Mouse (Mus musculus): ENCODE data around the gene Ano2. TPM values are rescaled to one million over a fixed set of nuclear protein-coding genes. Genes with fewer than 3 reads are reported as not detected.

Ano2 gene
- total RNA-seq, 2 experiments from 2014 or later, result not detected

DNA sequence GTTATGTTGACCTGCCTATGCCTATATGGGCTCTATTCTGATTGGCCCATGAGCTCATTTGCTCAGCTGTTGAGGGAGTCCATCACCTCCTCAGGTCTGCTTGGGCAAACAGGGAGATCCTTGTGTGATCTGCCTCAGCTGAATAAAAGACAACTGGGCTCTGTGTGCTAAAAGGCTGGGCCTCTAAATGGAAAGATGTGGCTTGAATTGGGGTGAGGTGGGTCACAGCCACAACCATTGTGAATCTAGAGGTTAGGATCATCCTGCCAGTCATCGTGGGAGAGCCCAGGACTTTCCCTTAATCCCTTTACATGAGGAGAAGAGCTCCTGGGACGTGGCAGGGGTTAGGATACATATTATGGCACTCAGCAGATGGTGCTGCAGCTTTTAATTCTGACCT is 188.5 kb downstream of the Ano2 start:
- no peak for DNase-seq
- intact Hi-C loops (cut with DNase I), result no loop called here

DNA sequence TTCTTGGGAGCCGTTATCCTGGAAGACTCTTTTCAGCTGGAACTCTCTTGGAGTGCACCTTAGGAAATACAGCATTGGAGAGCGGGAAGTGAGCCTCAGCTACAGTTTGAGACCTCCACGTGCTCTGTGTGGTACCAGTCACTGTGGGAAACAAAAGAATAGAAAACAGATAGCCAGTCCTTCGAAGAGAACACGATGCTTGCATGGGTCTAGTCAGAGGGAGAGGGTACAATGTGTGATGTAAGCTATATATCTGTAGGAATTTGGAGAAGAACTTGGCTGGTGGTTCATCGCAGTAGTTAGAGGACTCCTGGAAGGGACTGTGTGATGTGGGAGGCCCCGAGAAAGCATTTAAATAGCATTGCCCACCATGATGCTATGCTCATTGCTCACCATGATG is 189.1 kb downstream of the Ano2 start:
- intact Hi-C loops (cut with DNase I), result no loop called here
- no peak for DNase-seq

DNA sequence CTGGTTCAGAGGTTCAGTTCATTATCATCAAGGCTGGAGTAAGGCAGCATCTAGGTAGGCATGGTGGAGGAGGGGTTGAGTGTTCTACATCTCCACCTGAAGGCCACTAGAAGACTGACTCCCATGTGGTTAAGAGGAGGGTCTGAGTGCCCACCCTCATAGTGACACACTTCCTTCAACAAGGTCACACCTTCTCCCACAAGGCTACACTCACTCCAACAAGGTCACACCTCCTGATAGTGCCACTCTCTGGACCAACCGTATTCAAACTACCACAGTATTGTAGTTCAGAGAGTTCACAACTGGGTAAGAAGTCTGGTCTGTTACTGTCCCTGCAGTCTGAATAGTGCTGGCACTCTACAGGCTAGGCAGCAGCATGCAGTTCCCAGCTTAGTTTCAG is 198.4 kb downstream of the Ano2 start:
- no peak for DNase-seq
- intact Hi-C loops (cut with DNase I), result no loop called here

GRCm38 (mm10) chr6:125894340-125894739 is 204.1 kb downstream of the Ano2 start:
- intact Hi-C loops (cut with DNase I), result no loop called here
- no peak for DNase-seq

- no peak for DNase-seq
- intact Hi-C loops (cut with DNase I), result no loop called here
These were observed 224.2 kb downstream of the Ano2 start for GRCm38 (mm10) chr6:125914446-125914845.

DNA sequence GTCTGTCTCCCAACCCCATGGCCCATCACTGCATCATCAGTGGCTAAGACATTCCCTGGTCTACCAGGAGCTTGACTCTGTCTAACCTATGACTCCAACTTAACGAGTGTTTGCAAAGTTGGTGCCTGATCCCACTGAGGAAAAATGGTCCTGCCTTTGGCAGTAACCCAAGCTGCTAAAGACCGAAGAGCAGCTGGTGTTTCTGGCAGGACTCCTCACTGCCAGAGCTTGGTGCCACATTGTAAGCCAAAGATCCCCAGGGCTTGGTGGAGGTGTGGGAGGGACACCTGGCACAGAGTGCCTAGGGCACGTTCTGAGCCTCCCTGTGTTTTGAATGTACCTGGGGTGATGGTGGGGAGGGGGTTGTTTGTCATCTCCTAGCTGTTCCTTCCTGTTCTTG is 232.5 kb downstream of the Ano2 start:
- intact Hi-C loops (cut with DNase I), result no loop called here
- no peak for DNase-seq

DNA sequence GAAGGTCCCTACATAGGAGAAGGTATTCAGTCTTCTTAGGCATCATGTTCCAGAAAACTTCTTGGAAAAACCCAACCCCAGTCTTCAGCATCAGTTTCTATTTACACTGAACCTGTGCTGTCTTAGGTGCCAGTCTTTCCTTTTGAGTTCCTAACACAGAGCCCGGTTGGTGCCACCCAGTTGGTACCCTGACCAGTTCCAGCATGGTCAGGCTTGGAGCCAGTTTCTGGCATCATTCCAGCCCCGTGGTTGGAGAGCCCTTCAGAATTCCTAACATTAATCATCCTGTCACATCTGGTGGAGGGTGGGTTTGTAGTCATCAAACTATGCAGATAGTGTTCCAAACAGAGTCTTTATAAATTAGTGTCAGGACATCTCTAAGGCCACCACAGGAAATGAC is 234.8 kb downstream of the Ano2 start:
- no peak for DNase-seq
- intact Hi-C loops (cut with DNase I), result no loop called here

- intact Hi-C loops (cut with DNase I), result no loop called here
- DNase-seq, result no peak
These were observed 235.6 kb downstream of the Ano2 start for GRCm38 (mm10) chr6:125925861-125926260.

DNA sequence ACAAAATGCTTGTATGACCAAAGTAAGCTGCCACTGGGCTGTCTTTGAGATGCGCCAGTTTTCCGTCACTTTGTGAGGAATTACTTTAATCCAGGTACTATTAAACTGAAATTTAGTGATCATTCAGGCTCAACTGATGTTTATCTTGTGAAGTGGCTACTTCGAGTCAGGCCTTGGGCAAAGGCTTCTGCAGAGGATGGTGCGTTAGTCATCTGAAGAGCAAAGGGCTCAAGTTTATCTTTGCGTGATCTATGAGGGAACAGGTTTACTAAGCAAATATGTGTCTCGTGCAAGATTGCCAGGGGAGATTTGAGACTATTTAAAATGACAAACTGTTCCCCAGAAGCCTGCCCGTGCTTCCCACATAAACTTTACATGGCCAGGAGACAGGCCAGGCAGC is 241.7 kb downstream of the Ano2 start:
- DNase-seq, result no peak
- intact Hi-C loops (cut with DNase I), result no loop called here

DNA sequence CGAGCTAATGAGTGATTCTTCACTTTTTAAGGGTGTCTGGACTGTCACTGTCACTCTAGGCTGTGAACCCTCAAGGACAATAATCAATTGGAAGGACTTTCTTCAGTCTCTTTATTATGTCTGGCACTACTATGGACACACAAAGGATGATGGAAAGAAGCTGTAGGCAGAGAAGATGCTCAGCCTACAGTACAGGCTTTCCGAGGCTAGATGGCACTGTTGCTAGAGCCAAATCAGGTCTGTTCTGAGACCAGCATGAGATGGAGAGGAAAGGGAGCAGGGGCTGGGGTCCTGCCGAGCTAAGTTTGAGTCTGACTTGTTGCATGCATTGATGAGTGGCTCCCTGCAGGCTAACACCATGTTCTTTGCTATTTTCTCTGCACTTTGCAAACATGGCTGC is 264.7 kb downstream of the Ano2 start:
- peak; percentile 34 to 46 for DNase-seq
- intact Hi-C loops (cut with DNase I), result loop anchor here (1.0 to 10.0 kb wide), 3 partner anchors 87 to 450 kb away; no protein-coding TSS in a partner anchor

GRCm38 (mm10) chr6:125973551-125973950 is 283.3 kb downstream of the Ano2 start:
- no peak for DNase-seq
- intact Hi-C loops (cut with DNase I), result no loop called here

DNA sequence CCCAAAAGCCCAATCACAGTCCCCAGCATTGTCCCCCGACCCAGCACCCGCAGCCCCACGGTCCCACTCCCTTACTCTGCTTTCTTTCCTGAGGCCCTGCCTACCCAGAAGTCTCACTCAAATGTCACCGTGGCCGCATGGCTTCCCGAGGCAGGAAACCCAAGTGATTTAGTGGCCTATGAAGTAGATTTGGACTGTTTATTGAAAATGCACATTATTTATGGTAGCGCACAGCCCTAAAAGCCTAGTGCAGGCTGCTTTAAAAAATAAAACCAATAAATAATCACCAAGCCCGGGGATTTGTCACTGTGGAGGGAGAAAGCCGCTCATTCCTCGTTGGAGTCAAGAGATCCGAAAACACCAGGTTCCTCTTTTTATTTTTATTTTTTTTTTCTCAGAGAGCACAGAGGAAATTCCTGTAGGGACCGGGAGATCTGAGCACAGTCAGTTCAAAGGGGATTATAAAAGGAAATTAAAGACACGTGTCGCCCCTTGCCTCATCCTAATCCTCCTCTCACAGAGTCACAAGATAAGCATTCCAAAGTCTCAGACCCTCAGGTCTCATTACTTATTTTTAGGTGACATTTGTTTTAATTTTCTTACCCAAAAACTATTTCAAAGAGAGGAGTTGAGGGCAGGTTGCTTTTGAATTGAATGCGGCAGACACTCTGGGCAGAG is 285.7 kb downstream of the Ano2 start:
- no peak for DNase-seq
- intact Hi-C loops (cut with DNase I), result no loop called here

DNA sequence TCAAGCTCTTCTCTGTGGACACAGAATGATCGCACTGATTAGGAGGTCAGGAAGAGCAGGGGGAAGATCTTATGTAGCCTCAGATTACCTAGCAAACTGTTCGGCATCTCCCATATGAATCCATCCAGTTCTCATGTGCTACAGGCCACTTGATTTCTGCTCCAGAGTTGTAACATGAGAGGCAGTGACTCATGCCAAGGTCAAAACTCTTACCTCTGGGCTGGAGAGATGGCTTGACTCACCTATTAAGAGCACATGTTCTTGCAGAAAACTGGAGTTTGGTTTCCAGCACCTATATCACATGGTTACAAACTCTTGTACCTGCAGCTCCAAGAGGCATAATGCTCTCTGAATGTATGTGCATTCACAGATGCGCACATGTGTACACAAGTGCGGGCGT is 289.4 kb downstream of the Ano2 start:
- intact Hi-C loops (cut with DNase I), result no loop called here
- no peak for DNase-seq

DNA sequence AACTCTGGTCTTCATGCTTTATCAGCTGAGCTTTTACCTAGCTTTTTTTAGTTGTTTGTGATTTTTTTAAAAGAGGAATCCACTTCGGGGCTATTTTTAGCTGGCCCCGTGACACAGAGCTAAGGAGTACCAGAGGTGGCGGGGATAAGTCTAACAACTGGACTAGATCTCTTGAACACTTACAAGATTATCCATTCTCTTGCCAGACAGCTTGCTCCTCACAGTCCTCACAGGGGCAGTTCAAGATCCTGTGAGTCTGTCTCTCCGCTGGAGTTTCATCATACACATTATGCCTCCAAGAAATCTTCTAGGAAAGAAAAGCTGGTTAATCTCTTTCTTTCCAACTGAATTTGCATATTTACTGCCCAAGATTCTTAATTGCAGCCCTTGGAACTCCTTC is 293.8 kb downstream of the Ano2 start:
- intact Hi-C loops (cut with DNase I), result no loop called here
- no peak for DNase-seq

GRCm38 (mm10) chr6:125992731-125993130 is 302.5 kb downstream of the Ano2 start:
- peak in 1 of 2 experiments; percentile 15 for DNase-seq
- intact Hi-C loops (cut with DNase I), result no loop called here

- intact Hi-C loops (cut with DNase I), result no loop called here
- no peak for DNase-seq
These were observed 311.6 kb downstream of the Ano2 start for GRCm38 (mm10) chr6:126001797-126002196.

GRCm38 (mm10) chr6:126003002-126003742 is 313.0 kb downstream of the Ano2 start:
- intact Hi-C loops (cut with DNase I), result no loop called here
- DNase-seq, result no peak

DNA sequence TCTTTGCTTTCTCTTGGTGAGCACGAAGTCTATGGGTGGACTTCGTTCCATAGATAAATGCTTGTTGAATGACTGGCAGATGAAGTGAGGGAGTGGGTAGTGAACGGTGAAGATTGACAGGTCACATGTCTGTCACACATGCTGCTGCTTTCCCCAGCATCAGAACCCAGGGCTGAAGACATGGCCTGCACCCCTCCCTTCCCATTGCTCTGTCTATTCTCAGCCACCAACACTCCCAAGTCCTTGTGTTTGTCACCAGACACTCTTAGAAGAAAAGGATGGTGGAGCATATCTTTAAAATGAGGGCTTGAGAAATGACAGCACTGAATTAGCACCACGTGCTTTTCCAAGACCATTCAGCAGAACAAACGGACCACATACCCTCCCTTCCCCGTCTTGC is 316.4 kb downstream of the Ano2 start:
- intact Hi-C loops (cut with DNase I), result no loop called here

GRCm38 (mm10) chr6:126009083-126009482 is 318.9 kb downstream of the Ano2 start:
- DNase-seq, result no peak
- intact Hi-C loops (cut with DNase I), result no loop called here

More for the DNA sequence above, 316.4 kb downstream of the Ano2 start:
- no peak for DNase-seq

GRCm38 (mm10) chr6:126016991-126017390 is 326.8 kb downstream of the Ano2 start:
- DNase-seq, result peak in 1 of 2 experiments; percentile 16
- intact Hi-C loops (cut with DNase I), result loop anchor here (5.0 kb wide), 1 partner anchor 150 kb away; the partner anchor contains the start of gene Ntf3

DNA sequence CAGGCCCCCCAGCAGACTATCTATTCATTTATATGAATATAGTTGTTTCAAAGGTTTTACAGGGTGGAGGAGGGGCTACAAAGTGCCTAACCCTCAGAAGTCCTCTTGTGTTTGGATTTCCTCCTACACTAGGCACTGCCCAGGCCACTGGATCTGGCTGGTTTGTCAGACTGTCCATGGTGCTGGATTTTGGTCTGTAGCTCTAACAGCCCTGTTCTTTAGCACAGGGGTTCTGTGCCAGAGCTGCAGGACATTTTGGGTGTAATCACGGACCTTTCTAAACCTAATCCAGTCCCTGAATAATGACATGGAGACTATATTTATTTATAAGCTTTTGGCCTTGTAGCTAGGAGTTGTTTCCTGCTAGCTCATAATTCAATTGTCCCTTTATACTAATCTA is 328.2 kb downstream of the Ano2 start:
- no peak for DNase-seq
- intact Hi-C loops (cut with DNase I), result loop anchor here (5.0 kb wide), 1 partner anchor 149 kb away; the partner anchor contains the start of gene Ntf3

All from heart, postnatal 36 days (tissue).